Mouse (Mus musculus) midbrain, embryonic 10.5 days (tissue): ENCODE measurements around the gene Nr2c2ap. TPM values are rescaled to one million over a fixed set of nuclear protein-coding genes. Genes with fewer than 3 reads are reported as not detected.

Source experiments
- DNase-seq: peaks from one replicate; pipeline ENCODE4 v3.0.0-alpha.2; 2017; ENCODE audit warnings: low spot score
- H3K27ac ChIP-seq: fragments of 300-500 bp; sonication (generic); replicated peaks from 2 replicates; pipeline ENCODE4 v1.5.1; 2016; ENCODE audit warnings: mild to moderate bottlenecking
- H3K27me3 ChIP-seq: fragments of 300-500 bp; sonication (generic); 2 replicates; pipeline ENCODE4 v1.6.1; 2016; ENCODE audit warnings: low read depth, mild to moderate bottlenecking; ENCODE audit not compliant: poor library complexity, severe bottlenecking
- H3K36me3 ChIP-seq: fragments of 300-500 bp; sonication (generic); 2 replicates; pipeline ENCODE4 v1.6.1; 2016; ENCODE audit warnings: mild to moderate bottlenecking, moderate library complexity
- H3K4me1 ChIP-seq: fragments of 300-500 bp; sonication (generic); 2 replicates; pipeline ENCODE4 v1.6.1; 2016
- H3K4me3 ChIP-seq: fragments of 300-500 bp; sonication (generic); 2 replicates; pipeline ENCODE4 v1.5.1; 2016; ENCODE audit warnings: mild to moderate bottlenecking, moderate library complexity
- H3K9me3 ChIP-seq: fragments of 300-500 bp; sonication (generic); replicated peaks from 2 replicates; pipeline ENCODE4 v1.6.1; 2016; ENCODE audit warnings: mild to moderate bottlenecking
- WGBS: fragments of 180-500 bp; shearing (Covaris S2); methylation state at CpG from one replicate; pipeline ENCODE4 v1.1.7; 2016; 5-methylcytosine and 5-hydroxymethylcytosine counted together
- microRNA-seq: library from miRNA; unstranded; fragments of <30 nt; microRNA quantifications from one replicate; pipeline ENCODE4, GENCODE M21; 2017
- polyA plus RNA-seq: library from polyadenylated mRNA; unstranded; fragments of >200 nt; fragmentation: Nextera tagmentation; extraction: Ambion mirVana; gene quantifications from 2 replicates; pipeline ENCODE4 v1.2.1, GENCODE M21; 2016

The Nr2c2ap gene
- polyA plus RNA-seq, 1 experiment from 2014 or later: 30.7 TPM

DNA sequence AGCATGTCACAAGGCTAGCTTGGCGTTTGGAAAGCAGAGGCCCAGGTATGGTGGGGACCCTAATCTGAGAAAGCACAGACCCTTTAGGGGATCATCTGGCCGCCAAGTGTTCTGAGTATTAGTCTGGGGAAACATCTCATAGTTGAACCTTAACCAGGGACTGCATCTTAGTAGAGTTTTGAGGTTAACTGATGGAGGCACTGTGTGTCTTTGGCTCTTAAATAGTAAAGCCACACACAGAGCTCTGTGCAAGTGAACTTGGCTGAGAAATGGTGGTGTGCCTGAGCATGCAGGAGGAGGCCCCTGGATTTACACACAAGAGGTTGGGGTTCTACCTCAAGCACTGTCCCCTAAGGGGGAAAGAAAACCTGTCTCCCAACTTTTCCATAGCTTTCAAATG lies 47.1 kb downstream of the Nr2c2ap start:
- H3K36me3 ChIP-seq: peaks cover 69% of the 10 kb centered on the region

DNA sequence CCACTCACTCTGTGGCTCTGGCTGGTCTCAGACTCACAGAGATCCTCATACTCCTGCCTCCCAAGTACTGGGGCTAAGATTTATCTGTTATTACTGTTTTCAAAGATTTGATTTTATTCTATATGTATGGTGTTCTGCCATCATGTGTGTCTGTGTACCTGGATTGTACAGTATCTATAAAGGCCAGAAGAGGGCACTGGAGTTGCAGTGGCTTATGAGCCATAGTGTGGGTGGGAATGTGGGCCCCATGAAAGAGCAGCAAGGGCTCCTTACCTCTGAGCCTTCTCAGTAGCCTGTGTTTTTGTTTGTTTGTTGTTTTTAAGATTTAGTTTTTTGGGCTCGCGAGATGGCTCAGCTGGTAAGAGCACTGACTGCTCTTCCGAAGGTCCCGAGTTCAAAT lies 47.9 kb downstream of the Nr2c2ap start:
- Histone ChIP-seq H3K27me3 (no peaks in the 10 kb centered on the region), H3K36me3 (peaks cover 70% of the 10 kb centered on the region), H3K27ac (no peak overlapping the region), H3K4me3 (no peak overlapping the region), H3K4me1 (peaks cover 6% of the 10 kb centered on the region), H3K9me3 (no peaks in the 10 kb centered on the region)
- DNase-seq: no peak
- WGBS: 97% methylated on average over 4 of the region's 4 CpGs

More for the DNA sequence above, 47.1 kb downstream of the Nr2c2ap start:
- H3K4me1 ChIP-seq: peaks cover 11% of the 10 kb centered on the region
- no peak for DNase-seq
- no peaks in the 10 kb centered on the region for H3K9me3 ChIP-seq
- no peak overlapping the region for H3K4me3 ChIP-seq
- no peaks in the 10 kb centered on the region for H3K27me3 ChIP-seq
- WGBS: 93% methylated on average over 2 of the region's 2 CpGs
- H3K27ac ChIP-seq: no peak overlapping the region

DNA sequence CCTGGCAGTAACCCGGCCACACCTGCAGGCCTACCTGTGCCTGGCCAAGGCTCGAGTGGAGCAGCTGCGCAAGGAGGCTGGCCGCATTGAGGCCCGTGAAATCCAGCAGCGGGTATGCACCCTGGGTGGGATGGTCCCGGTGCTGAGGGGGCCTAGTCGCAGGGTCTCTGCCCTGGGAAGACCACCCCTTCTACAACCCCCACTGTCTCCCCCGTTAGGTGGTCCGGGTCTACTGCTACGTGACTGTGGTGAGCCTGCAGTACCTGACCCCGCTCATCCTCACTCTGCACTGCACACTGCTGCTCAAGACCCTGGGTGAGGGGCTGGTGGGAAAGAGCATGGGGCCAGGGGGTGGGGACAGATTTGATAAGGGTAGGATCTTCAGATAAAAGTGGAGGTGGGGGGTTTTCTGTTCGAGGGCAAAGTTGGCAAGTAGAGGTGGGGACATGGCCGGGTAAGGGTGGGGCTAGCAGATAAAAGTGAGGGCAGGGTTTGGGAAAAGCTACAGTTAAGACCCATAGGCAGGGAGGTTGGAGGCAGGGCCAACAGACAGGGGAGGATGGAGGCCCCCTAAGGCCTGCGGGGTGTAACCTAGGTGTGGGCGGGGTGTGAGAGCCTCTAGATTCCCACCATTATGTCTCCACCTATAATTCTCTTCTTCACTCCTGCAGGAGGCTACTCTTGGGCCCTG lies 50.2 kb downstream of the Nr2c2ap start:
- H3K36me3 ChIP-seq: peaks cover 60% of the 10 kb centered on the region

DNA sequence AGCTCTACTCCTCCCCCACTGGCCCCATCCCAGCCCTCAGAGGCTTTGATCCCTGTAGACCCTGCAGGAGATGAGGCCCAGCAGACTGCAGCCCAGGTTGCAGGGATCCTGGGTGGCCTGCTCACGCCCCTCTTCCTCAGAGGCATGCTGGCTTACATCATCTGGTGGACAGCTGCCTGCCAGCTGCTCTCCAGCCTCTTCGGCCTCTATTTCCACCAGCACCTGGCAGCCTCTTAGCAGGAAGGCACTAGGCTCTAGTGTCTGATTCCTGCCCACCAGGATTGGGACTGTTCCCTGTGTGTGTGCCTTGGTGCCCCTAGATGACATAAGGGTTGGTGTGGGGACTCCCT lies 50.7 kb downstream of the Nr2c2ap start:
- Histone ChIP-seq H3K4me1 (peaks cover 2% of the 10 kb centered on the region; the same call in 1 of the 2 replicates), H3K27me3 (no peaks in the 10 kb centered on the region), H3K9me3 (no peaks in the 10 kb centered on the region), H3K36me3 (peaks cover 55% of the 10 kb centered on the region), H3K27ac (no peak overlapping the region), H3K4me3 (no peak overlapping the region)
- no peak for DNase-seq
- 80% methylated on average over 2 of the region's 2 CpGs for WGBS

More for the DNA sequence above, 50.2 kb downstream of the Nr2c2ap start:
- Histone ChIP-seq H3K9me3 (no peaks in the 10 kb centered on the region), H3K4me1 (peaks cover 2% of the 10 kb centered on the region; the same call in 1 of the 2 replicates), H3K4me3 (no peak overlapping the region), H3K27ac (no peak overlapping the region), H3K27me3 (no peaks in the 10 kb centered on the region)
- 85% methylated on average over 16 of the region's 16 CpGs for WGBS
- DNase-seq: no peak

DNA sequence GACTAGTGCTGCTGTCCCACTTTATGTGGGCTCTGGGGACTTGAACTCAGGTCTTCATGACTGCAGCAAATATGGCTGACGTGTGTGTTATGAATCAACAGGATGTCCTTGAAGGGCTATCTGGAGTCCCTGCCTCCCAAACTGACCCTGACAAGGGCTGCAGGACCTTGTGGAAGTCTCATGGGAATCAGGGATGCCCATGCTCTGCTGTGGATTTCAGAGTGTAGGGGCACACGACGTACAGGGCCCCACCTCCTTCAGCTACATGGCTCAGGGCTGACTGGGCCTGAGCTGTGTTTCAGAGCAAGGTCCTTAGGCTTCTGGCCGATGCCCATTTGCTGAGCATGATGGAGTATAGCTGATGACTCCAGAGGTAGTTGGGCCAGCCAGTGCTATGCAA lies 52.1 kb downstream of the Nr2c2ap start:
- Histone ChIP-seq H3K27ac (no peak overlapping the region), H3K4me3 (no peak overlapping the region), H3K27me3 (no peaks in the 10 kb centered on the region), H3K9me3 (no peaks in the 10 kb centered on the region), H3K36me3 (peaks cover 44% of the 10 kb centered on the region), H3K4me1 (peaks cover 2% of the 10 kb centered on the region; the same call in 1 of the 2 replicates)
- WGBS: 87% methylated on average over 4 of the region's 4 CpGs
- DNase-seq: no peak

Small RNA genes within 50 kb of the gene (microRNA-seq; reads per million reads assigned to microRNA genes)
- not detected for gene Mir7066

Other genes with a start within 250 kb of the Nr2c2ap start
- gene Cilp2, start 243.6 kb upstream of the Nr2c2ap start, polyA plus RNA-seq: 0.47 TPM in 2 replicates
- gene Tssk6, start 229.1 kb upstream of the Nr2c2ap start, polyA plus RNA-seq: 5.2 and 5.4 TPM in 2 replicates
- 173 and 174 TPM in 2 replicates for gene Ndufa13, start 228.8 kb upstream of the Nr2c2ap start, polyA plus RNA-seq
- gene Yjefn3, start 228.6 kb upstream of the Nr2c2ap start, polyA plus RNA-seq: 4.2 and 5.9 TPM in 2 replicates
- gene Gatad2a, start 134.9 kb upstream of the Nr2c2ap start, polyA plus RNA-seq: 48.0 and 48.7 TPM in 2 replicates
- 57.2 and 67.4 TPM in 2 replicates for gene Mau2, start 88.6 kb upstream of the Nr2c2ap start, polyA plus RNA-seq
- gene Sugp1, start 88.5 kb upstream of the Nr2c2ap start, polyA plus RNA-seq: 51.9 and 57.7 TPM in 2 replicates
- gene Tm6sf2, start 58.4 kb upstream of the Nr2c2ap start, polyA plus RNA-seq: 0.69 and 1.1 TPM in 2 replicates
- gene Hapln4, start 47.9 kb upstream of the Nr2c2ap start, polyA plus RNA-seq: 0.06 and 0.22 TPM in 2 replicates
- gene Ncan, start 10.5 kb upstream of the Nr2c2ap start, polyA plus RNA-seq: 14.4 and 44.7 TPM in 2 replicates
- 16.1 and 18.1 TPM in 2 replicates for gene Rfxank, start 7.8 kb downstream of the Nr2c2ap start, polyA plus RNA-seq
- gene Borcs8, start 8.2 kb downstream of the Nr2c2ap start, polyA plus RNA-seq: 38.2 and 41.3 TPM in 2 replicates
- gene Mef2b, start 8.4 kb downstream of the Nr2c2ap start, polyA plus RNA-seq: 0.46 and 0.86 TPM in 2 replicates
- gene Tmem161a, start 41.0 kb downstream of the Nr2c2ap start, polyA plus RNA-seq: 66.1 and 73.4 TPM in 2 replicates
- 2.2 and 2.7 TPM in 2 replicates for gene Slc25a42, start 81.0 kb downstream of the Nr2c2ap start, polyA plus RNA-seq
- gene Sugp2, start 102.9 kb downstream of the Nr2c2ap start, polyA plus RNA-seq: 57.6 and 62.4 TPM in 2 replicates
- gene Armc6, start 103.1 kb downstream of the Nr2c2ap start, polyA plus RNA-seq: 35.7 and 38.8 TPM in 2 replicates
- 102 and 111 TPM in 2 replicates for gene Homer3, start 151.5 kb downstream of the Nr2c2ap start, polyA plus RNA-seq
- 56.4 and 57.4 TPM in 2 replicates for gene Ddx49, start 171.2 kb downstream of the Nr2c2ap start, polyA plus RNA-seq
- 308 and 311 TPM in 2 replicates for gene Cope, start 171.2 kb downstream of the Nr2c2ap start, polyA plus RNA-seq
- gene Cers1, start 184.4 kb downstream of the Nr2c2ap start, polyA plus RNA-seq: 4.6 and 5.3 TPM in 2 replicates
- gene Gdf1, start 198.5 kb downstream of the Nr2c2ap start, polyA plus RNA-seq: 3.8 and 5.7 TPM in 2 replicates
- 16.8 and 19.1 TPM in 2 replicates for gene Upf1, start 221.9 kb downstream of the Nr2c2ap start, polyA plus RNA-seq
- 0.37 and 0.39 TPM in 2 replicates for gene Comp, start 242.2 kb downstream of the Nr2c2ap start, polyA plus RNA-seq